Mouse (Mus musculus): Measurements from ENCODE around the gene Scnn1a. TPM values are rescaled to one million over a fixed set of nuclear protein-coding genes. Genes with fewer than 3 reads are reported as not detected.

The Scnn1a gene
- polyA plus RNA-seq, 1 experiment from 2014 or later = 18.5 TPM

DNA sequence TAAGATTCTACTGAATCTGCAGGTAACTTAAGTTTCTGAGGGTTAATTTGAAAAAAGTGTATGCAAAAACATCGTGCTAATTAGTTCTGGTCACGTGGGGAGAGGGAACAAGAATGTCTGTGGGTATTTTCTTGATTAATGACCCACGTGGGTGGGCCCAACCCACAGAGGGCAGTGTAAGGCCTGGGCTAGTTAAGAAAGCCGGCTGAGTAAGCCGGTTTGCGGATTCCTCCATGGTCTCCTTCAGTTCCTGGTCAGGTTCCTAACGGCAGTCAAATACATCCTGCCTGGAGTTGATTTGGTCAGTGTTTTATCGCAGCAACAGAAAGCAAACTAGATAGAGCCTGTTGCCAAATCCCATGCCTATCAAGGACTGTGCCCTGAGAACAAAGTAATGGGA, 36.2 kb upstream of the Scnn1a start:
- DNase-seq (ENCODE audit: low spot score) (peak; percentile 74), ATAC-seq (ENCODE audit: low FRiP score, low TSS enrichment) (peak; percentile 81)
- Histone ChIP-seq H3K4me1 (replicated peaks; ENCODE audit: control insufficient read depth, insufficient read depth) (0 out of 2 replicates have a peak, but pooled peaks cover 2% of the 10 kb centered on the region), H3K4me2 (replicated peaks; ENCODE audit: low read depth) (no peak overlapping the region), H3K4me3 (ENCODE audit: low read depth, low read length) (no peak overlapping the region), H3K27ac (replicated peaks) (no peak overlapping the region), H3K9ac (ENCODE audit: low read length) (no peak overlapping the region), H3K36me3 (ENCODE audit: control insufficient read depth, insufficient read depth, low read length) (no peaks in the 10 kb centered on the region), H3K9me3 (ENCODE audit: control insufficient read depth, low read length) (no peaks in the 10 kb centered on the region), H3K27me3 (ENCODE audit: control insufficient read depth, insufficient read depth, low read length) (no peaks in the 10 kb centered on the region)
- WGBS = 20% methylated on average over 8 of the region's 8 CpGs
- peak; percentile 48 for TF ChIP-seq CTCF (IDR thresholded peaks at IDR 0.05; ENCODE audit: low read depth)
- no peak for TF ChIP-seq EP300 (optimal IDR thresholded peaks at IDR 0.05)

- Histone ChIP-seq H3K9ac (ENCODE audit: low read length) (no peak overlapping the region), H3K4me3 (ENCODE audit: low read depth, low read length) (no peak overlapping the region), H3K27me3 (ENCODE audit: control insufficient read depth, insufficient read depth, low read length) (no peaks in the 10 kb centered on the region), H3K4me2 (replicated peaks; ENCODE audit: low read depth) (no peak overlapping the region), H3K36me3 (ENCODE audit: control insufficient read depth, insufficient read depth, low read length) (no peaks in the 10 kb centered on the region), H3K9me3 (ENCODE audit: control insufficient read depth, low read length) (no peaks in the 10 kb centered on the region), H3K4me1 (replicated peaks; ENCODE audit: control insufficient read depth, insufficient read depth) (0 out of 2 replicates have a peak, but pooled peaks cover 2% of the 10 kb centered on the region), H3K27ac (replicated peaks) (no peak overlapping the region)
- ATAC-seq (ENCODE audit: low FRiP score, low TSS enrichment) = no peak
- peak; percentile 33 for TF ChIP-seq CTCF (IDR thresholded peaks at IDR 0.05; ENCODE audit: low read depth)
- no peak for TF ChIP-seq EP300 (optimal IDR thresholded peaks at IDR 0.05)
- DNase-seq (ENCODE audit: low spot score) = no peak
- 79% methylated on average over 7 of the region's 7 CpGs for WGBS
These were observed 35.7 kb upstream of the Scnn1a start for GRCm38 (mm10) chr6:125284751-125285150.

DNA sequence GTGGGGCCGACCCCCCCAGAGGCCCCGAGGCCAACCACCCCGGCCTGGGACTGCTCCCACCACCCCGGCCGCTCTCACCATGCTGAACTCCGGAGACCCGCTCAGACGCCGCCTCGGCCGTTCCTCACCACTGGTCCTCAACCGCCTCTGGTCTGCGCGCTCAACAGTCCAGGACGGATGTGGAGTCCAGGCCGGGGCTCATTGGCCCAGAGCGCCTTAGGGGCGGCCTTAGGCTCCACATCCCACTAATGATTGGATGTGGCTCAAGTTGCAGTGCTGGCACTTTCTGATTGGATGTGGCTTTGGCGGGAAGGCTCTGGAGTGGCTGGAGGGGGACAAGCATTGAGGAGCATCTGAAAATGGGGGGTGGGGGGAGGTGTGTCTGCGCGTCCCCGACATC, 34.6 kb upstream of the Scnn1a start, which contains the start of gene Tuba3a:
TSS of gene Tuba3a (minus strand) at position 153 of the 400 bp plus-strand sequence.
- Histone ChIP-seq H3K4me1 (replicated peaks; ENCODE audit: control insufficient read depth, insufficient read depth) (0 out of 2 replicates have a peak, but pooled peaks cover 2% of the 10 kb centered on the region), H3K36me3 (ENCODE audit: control insufficient read depth, insufficient read depth, low read length) (no peaks in the 10 kb centered on the region), H3K4me3 (ENCODE audit: low read depth, low read length) (no peak within 1 kb of the TSS), H3K9me3 (ENCODE audit: control insufficient read depth, low read length) (no peaks in the 10 kb centered on the region), H3K9ac (ENCODE audit: low read length) (no peak within 1 kb of the TSS), H3K27me3 (ENCODE audit: control insufficient read depth, insufficient read depth, low read length) (no peaks in the 10 kb centered on the region), H3K27ac (replicated peaks) (no peak within 1 kb of the TSS), H3K4me2 (replicated peaks; ENCODE audit: low read depth) (no peak within 1 kb of the TSS)
- WGBS = 93% methylated on average over 22 of the region's 22 CpGs
- TF ChIP-seq CTCF (IDR thresholded peaks at IDR 0.05; ENCODE audit: low read depth) = no peak
- TF ChIP-seq EP300 (optimal IDR thresholded peaks at IDR 0.05) = no peak
- DNase-seq (ENCODE audit: low spot score) = no peak
- ATAC-seq (ENCODE audit: low FRiP score, low TSS enrichment) = no peak

- Histone ChIP-seq H3K4me3 (ENCODE audit: low read depth, low read length) (no peak overlapping the region), H3K9ac (ENCODE audit: low read length) (no peak overlapping the region), H3K27ac (replicated peaks) (no peak overlapping the region), H3K4me1 (replicated peaks; ENCODE audit: control insufficient read depth, insufficient read depth) (0 out of 2 replicates have a peak, but pooled peaks cover 2% of the 10 kb centered on the region), H3K27me3 (ENCODE audit: control insufficient read depth, insufficient read depth, low read length) (no peaks in the 10 kb centered on the region), H3K9me3 (ENCODE audit: control insufficient read depth, low read length) (no peaks in the 10 kb centered on the region), H3K36me3 (ENCODE audit: control insufficient read depth, insufficient read depth, low read length) (no peaks in the 10 kb centered on the region), H3K4me2 (replicated peaks; ENCODE audit: low read depth) (no peak overlapping the region)
- DNase-seq (ENCODE audit: low spot score) = no peak
- TF ChIP-seq CTCF (IDR thresholded peaks at IDR 0.05; ENCODE audit: low read depth) (no peak), EP300 (optimal IDR thresholded peaks at IDR 0.05) (no peak)
- 62% methylated on average over 4 of the region's 4 CpGs for WGBS
- no peak for ATAC-seq (ENCODE audit: low FRiP score, low TSS enrichment)
These were observed 33.5 kb upstream of the Scnn1a start for GRCm38 (mm10) chr6:125286944-125287343.

DNA sequence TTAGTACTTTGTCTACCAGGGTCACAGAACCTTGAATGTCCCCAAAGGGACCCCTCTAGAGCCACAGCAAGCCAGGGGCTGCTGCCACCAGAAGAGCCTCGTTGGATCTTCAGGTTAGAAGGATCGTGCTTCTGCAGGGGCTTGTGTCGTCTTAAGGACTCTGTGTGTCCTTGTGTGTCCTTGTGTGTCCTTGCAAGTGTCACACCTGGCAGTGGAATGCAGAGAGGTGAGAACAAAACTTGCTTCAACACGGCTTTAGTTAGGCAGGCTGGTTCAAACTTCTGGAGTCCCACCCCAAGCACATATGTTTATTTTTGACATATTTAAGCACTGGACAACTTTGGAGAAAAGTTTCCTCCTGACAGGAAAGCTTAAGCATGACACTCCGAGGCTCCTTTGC, 31.7 kb upstream of the Scnn1a start:
- ATAC-seq (ENCODE audit: low FRiP score, low TSS enrichment) = no peak
- Histone ChIP-seq H3K4me3 (ENCODE audit: low read depth, low read length) (no peak overlapping the region), H3K9ac (ENCODE audit: low read length) (no peak overlapping the region), H3K4me1 (replicated peaks; ENCODE audit: control insufficient read depth, insufficient read depth) (0 out of 2 replicates have a peak, but pooled peaks cover 2% of the 10 kb centered on the region), H3K4me2 (replicated peaks; ENCODE audit: low read depth) (no peak overlapping the region), H3K36me3 (ENCODE audit: control insufficient read depth, insufficient read depth, low read length) (no peaks in the 10 kb centered on the region), H3K27ac (replicated peaks) (peak overlapping the region; percentile 63), H3K27me3 (ENCODE audit: control insufficient read depth, insufficient read depth, low read length) (no peaks in the 10 kb centered on the region), H3K9me3 (ENCODE audit: control insufficient read depth, low read length) (no peaks in the 10 kb centered on the region)
- no peak for DNase-seq (ENCODE audit: low spot score)
- WGBS = 43% methylated on average over 5 of the region's 5 CpGs
- TF ChIP-seq CTCF (IDR thresholded peaks at IDR 0.05; ENCODE audit: low read depth) (no peak), EP300 (optimal IDR thresholded peaks at IDR 0.05) (no peak)

GRCm38 (mm10) chr6:125291329-125291728, 29.1 kb upstream of the Scnn1a start:
- ATAC-seq (ENCODE audit: low FRiP score, low TSS enrichment) = no peak

More at GRCm38 (mm10) chr6:125291329-125291728, 29.1 kb upstream of the Scnn1a start:
- H3K9ac ChIP-seq (ENCODE audit: low read length) = no peak overlapping the region
- H3K4me1 ChIP-seq (replicated peaks; ENCODE audit: control insufficient read depth, insufficient read depth) = 0 out of 2 replicates have a peak, but pooled peaks cover 2% of the 10 kb centered on the region
- no peak overlapping the region for H3K4me2 ChIP-seq (replicated peaks; ENCODE audit: low read depth)
- TF ChIP-seq CTCF (IDR thresholded peaks at IDR 0.05; ENCODE audit: low read depth) (no peak), EP300 (optimal IDR thresholded peaks at IDR 0.05) (no peak)
- no peak overlapping the region for H3K27ac ChIP-seq (replicated peaks)
- no peak for DNase-seq (ENCODE audit: low spot score)
- H3K27me3 ChIP-seq (ENCODE audit: control insufficient read depth, insufficient read depth, low read length) = no peaks in the 10 kb centered on the region
- no peaks in the 10 kb centered on the region for H3K9me3 ChIP-seq (ENCODE audit: control insufficient read depth, low read length)
- 60% methylated on average over 4 of the region's 4 CpGs for WGBS
- H3K4me3 ChIP-seq (ENCODE audit: low read depth, low read length) = no peak overlapping the region
- H3K36me3 ChIP-seq (ENCODE audit: control insufficient read depth, insufficient read depth, low read length) = no peaks in the 10 kb centered on the region
